Mouse (Mus musculus) activated CD4-positive, CD25-positive, alpha-beta regulatory T cell, adult 4 months (primary cell): ENCODE data around the gene BC051142. TPM values are rescaled to one million over a fixed set of nuclear protein-coding genes. Genes with fewer than 3 reads are reported as not detected.
"Not testable (repeated sequence)": the region's sequence is repeated elsewhere in the genome, so short reads cannot be mapped to it uniquely, and the experiment has no call there.

Experiments
- ATAC-seq: one replicate; pipeline ENCODE4 v1.8.0; 2017
- polyA plus RNA-seq, 2 experiments: library from polyadenylated mRNA; unstranded; fragments of 100-300 nt; shearing (Covaris generic); gene quantifications; one replicate each; pipeline ENCODE4 v1.2.1; 2017

BC051142 gene
- polyA plus RNA-seq, 2 experiments from 2014 or later: 2.3 TPM; not detected in 1

- ATAC-seq: no peak
Observed at GRCm38 (mm10) chr17:34399394-34399715, 735 bp downstream of the BC051142 start.

- no peak for ATAC-seq
Observed at GRCm38 (mm10) chr17:34411117-34411516, 12.5 kb downstream of the BC051142 start.

GRCm38 (mm10) chr17:34420014-34420413, 21.4 kb downstream of the BC051142 start:
- no peak for ATAC-seq

GRCm38 (mm10) chr17:34427597-34427996, 29.0 kb downstream of the BC051142 start:
- no peak for ATAC-seq

GRCm38 (mm10) chr17:34437120-34437519, 38.5 kb downstream of the BC051142 start:
- no peak for ATAC-seq

- ATAC-seq: no peak
Observed at GRCm38 (mm10) chr17:34437606-34438005, 39.0 kb downstream of the BC051142 start.

GRCm38 (mm10) chr17:34438588-34438987, 40.0 kb downstream of the BC051142 start:
- no peak for ATAC-seq

GRCm38 (mm10) chr17:34439795-34440194, 41.2 kb downstream of the BC051142 start:
- ATAC-seq: no peak

GRCm38 (mm10) chr17:34441990-34442389, 43.4 kb downstream of the BC051142 start:
- no peak for ATAC-seq

- ATAC-seq: no peak
Observed at GRCm38 (mm10) chr17:34448473-34449041, 49.9 kb downstream of the BC051142 start.

GRCm38 (mm10) chr17:34457668-34458067, 59.0 kb downstream of the BC051142 start:
- no peak for ATAC-seq

- no peak for ATAC-seq
Observed at GRCm38 (mm10) chr17:34459255-34459654, 60.6 kb downstream of the BC051142 start.

GRCm38 (mm10) chr17:34465906-34466305, 67.3 kb downstream of the BC051142 start:
- not testable (repeated sequence) for ATAC-seq

- ATAC-seq: no peak
Observed at GRCm38 (mm10) chr17:34470491-34470890, 71.9 kb downstream of the BC051142 start.

- ATAC-seq: no peak
Observed at GRCm38 (mm10) chr17:34475060-34475459, 76.4 kb downstream of the BC051142 start.

- no peak for ATAC-seq
Observed at GRCm38 (mm10) chr17:34476427-34476826, 77.8 kb downstream of the BC051142 start.

- not testable (repeated sequence) for ATAC-seq
Observed at GRCm38 (mm10) chr17:34477238-34478013, 78.8 kb downstream of the BC051142 start, which contains the start of gene Btnl4. Gene Btnl4 (minus strand): TSS chr17:34477318.

GRCm38 (mm10) chr17:34492796-34493195, 94.2 kb downstream of the BC051142 start:
- ATAC-seq: no peak

GRCm38 (mm10) chr17:34495156-34495555, 96.5 kb downstream of the BC051142 start:
- not testable (repeated sequence) for ATAC-seq

- no peak for ATAC-seq
Observed at GRCm38 (mm10) chr17:34496539-34496938, 97.9 kb downstream of the BC051142 start.

- not testable (repeated sequence) for ATAC-seq
Observed at GRCm38 (mm10) chr17:34497319-34497718, 98.7 kb downstream of the BC051142 start.

- ATAC-seq: not testable (repeated sequence)
Observed at GRCm38 (mm10) chr17:34497726-34498125, 99.1 kb downstream of the BC051142 start.

GRCm38 (mm10) chr17:34507591-34507990, 109.0 kb downstream of the BC051142 start:
- no peak for ATAC-seq
